Mouse (Mus musculus) myocyte (in vitro differentiated cells): ENCODE measurements around the gene Mknk1.

Experiments
- CEBPB ChIP-seq: IDR thresholded peaks from 2 replicates; pipeline ENCODE4 v1.6.1; 2011; ENCODE audit warnings: mild to moderate bottlenecking, moderate library complexity; ENCODE audit not compliant: poor library complexity, insufficient read depth, severe bottlenecking
- E2F4 ChIP-seq: IDR thresholded peaks from one replicate; pipeline ENCODE4 v1.6.1; 2011; ENCODE audit warnings: mild to moderate bottlenecking, control low read depth, moderate library complexity; ENCODE audit not compliant: insufficient read depth
- MAX ChIP-seq: IDR thresholded peaks from one replicate; pipeline ENCODE4 v1.6.1; 2011; ENCODE audit warnings: low read depth, mild to moderate bottlenecking, control low read depth
- MYOD1 ChIP-seq, 3 experiments: IDR thresholded peaks; one replicate each; pipeline ENCODE4 v1.6.1; 2011; ENCODE audit warnings: control low read depth in 2 of 3, low read depth in 2 of 3, mild to moderate bottlenecking in 2 of 3, moderate library complexity in 1 of 3; ENCODE audit not compliant: insufficient read length in 2 of 3, control insufficient read depth in 1 of 3
- MYOG ChIP-seq, 3 experiments: IDR thresholded peaks; one replicate each; pipeline ENCODE4 v1.6.1; 2011; ENCODE audit warnings: control low read depth in 2 of 3, low read depth in 2 of 3, mild to moderate bottlenecking in 2 of 3; ENCODE audit not compliant: insufficient read length in 2 of 3, control insufficient read depth in 1 of 3, insufficient read depth in 1 of 3
- POLR2A ChIP-seq: IDR thresholded peaks from one replicate; pipeline ENCODE4 v1.6.1; 2011; ENCODE audit warnings: low read depth, mild to moderate bottlenecking, control low read depth, moderate library complexity; ENCODE audit not compliant: insufficient read length
- POLR2AphosphoS2 ChIP-seq: IDR thresholded peaks from one replicate; pipeline ENCODE4 v1.6.1; 2011; ENCODE audit warnings: low read depth, control low read depth; ENCODE audit not compliant: insufficient read length
- SRF ChIP-seq: IDR thresholded peaks from one replicate; pipeline ENCODE4 v1.6.1; 2011; ENCODE audit warnings: low read depth; ENCODE audit not compliant: control insufficient read depth, insufficient read length
- TCF12 ChIP-seq: IDR thresholded peaks from one replicate; pipeline ENCODE4 v1.6.1; 2011; ENCODE audit warnings: mild to moderate bottlenecking, control low read depth; ENCODE audit not compliant: poor library complexity, insufficient read depth, severe bottlenecking
- TCF3 ChIP-seq: IDR thresholded peaks from one replicate; pipeline ENCODE4 v1.6.1; 2011; ENCODE audit warnings: low read depth, control low read depth; ENCODE audit not compliant: insufficient read length
- USF1 ChIP-seq: IDR thresholded peaks from one replicate; pipeline ENCODE4 v1.6.1; 2011; ENCODE audit warnings: low read depth, mild to moderate bottlenecking, control low read depth, moderate library complexity

DNA sequence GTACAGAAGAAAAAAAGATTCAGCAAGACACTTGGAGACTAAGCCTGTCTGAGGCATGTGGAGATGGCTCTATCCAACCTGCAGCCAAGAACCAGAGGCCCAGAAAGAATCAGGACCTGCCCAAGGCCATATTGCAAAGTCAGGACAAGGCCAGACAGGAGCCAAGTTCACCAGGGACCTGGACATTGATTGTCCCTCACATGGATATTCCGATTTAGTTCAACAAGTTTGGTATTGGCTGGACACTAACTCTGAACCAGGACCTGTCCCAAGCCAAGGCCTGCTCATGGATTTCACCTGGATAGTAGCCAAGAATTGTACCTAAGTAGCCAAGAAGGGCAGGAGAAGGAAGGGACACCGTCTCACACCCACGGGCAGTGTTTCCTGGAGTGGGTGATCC, 67.8 kb downstream of the Mknk1 start:
- TF ChIP-seq TCF12 (no peak), POLR2A (no peak), MYOD1 (IDR thresholded peaks at IDR 0.05; ENCODE audit: control insufficient read depth in 1 of 3, insufficient read length in 2 of 3, low read depth in 2 of 3) (no peak), POLR2AphosphoS2 (no peak), E2F4 (no peak), CEBPB (no peak), MAX (no peak), TCF3 (no peak), MYOG (IDR thresholded peaks at IDR 0.05; ENCODE audit: control insufficient read depth in 1 of 3, insufficient read depth in 1 of 3, insufficient read length in 2 of 3, low read depth in 2 of 3) (no peak), USF1 (no peak), SRF (no peak)
